Mouse (Mus musculus) mammary gland, adult 2 months (tissue): ENCODE measurements around the gene Hif3a. TPM values are rescaled to one million over a fixed set of nuclear protein-coding genes. Genes with fewer than 3 reads are reported as not detected.

Experiments used
- polyA plus RNA-seq: library from polyadenylated mRNA; depleted of rRNA; stranded (reverse); fragments of >200 nt; gene quantifications from 2 replicates; pipeline ENCODE4 v1.2.3, GENCODE M21; 2012; ENCODE audit warnings: low replicate concordance; rRNA removed

The Hif3a gene
- 0.55 and 0.66 TPM in 2 replicates for polyA plus RNA-seq

DNA sequence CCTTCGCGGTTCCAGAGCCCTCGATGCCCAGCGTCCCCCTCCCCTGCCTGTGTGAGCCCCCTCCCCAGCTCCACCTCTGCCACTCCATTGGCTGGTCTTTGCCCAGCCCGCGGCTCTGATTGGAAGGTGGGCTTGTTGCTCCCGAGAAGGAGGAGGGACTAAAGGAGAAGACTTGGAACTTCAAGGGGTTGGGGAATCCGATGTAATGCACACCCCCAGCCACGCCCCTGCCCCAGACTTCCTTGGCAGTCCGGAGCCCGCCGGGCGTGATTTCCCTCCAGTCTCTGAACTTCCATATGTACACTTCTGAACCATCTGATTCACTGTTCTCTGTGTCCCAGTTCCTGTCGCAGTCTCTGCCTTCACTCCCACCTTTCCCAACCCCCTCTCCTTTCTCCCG lies at the start of gene Hif3a:
Gene Hif3a, minus strand, starts transcription at position 39 of the 400 bp plus-strand sequence.

DNA sequence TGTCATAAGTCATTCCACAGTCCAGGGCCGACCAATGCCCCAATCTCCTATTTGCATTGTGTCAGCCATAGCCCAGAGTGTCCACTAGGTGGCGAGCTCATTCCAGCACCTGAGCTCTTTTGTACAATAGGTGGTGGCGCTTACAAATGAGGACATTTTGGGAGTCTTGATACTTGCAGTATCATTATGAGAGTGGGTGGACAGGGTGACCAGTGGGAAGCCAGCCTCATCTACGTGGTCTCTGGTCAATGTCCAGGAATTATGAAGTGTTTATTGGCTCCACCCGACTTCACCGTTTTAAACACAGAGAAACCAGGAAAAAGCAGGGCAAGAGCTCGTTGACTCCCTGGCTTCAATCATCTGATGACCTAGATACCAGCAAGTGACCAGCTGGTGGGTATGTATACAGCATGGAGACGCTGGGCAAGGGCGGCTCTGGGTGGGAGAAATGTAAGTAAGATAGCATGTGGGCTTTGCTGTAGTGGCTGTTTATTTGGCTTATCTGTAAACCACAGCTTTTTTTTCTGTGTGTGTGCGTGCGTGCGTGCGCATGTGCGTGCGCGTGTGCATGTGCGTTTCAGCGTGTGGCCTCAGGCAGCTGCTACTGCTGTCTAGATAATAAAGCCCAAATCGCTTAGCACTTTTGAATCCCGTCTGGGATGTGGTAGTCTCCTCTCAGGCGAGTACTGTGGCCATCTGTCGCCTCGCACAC lies 11.8 kb upstream of the Hif3a start, which contains the start of gene Psg16:
Gene Psg16, plus strand, starts transcription at position 137 of the 712 bp plus-strand sequence.

DNA sequence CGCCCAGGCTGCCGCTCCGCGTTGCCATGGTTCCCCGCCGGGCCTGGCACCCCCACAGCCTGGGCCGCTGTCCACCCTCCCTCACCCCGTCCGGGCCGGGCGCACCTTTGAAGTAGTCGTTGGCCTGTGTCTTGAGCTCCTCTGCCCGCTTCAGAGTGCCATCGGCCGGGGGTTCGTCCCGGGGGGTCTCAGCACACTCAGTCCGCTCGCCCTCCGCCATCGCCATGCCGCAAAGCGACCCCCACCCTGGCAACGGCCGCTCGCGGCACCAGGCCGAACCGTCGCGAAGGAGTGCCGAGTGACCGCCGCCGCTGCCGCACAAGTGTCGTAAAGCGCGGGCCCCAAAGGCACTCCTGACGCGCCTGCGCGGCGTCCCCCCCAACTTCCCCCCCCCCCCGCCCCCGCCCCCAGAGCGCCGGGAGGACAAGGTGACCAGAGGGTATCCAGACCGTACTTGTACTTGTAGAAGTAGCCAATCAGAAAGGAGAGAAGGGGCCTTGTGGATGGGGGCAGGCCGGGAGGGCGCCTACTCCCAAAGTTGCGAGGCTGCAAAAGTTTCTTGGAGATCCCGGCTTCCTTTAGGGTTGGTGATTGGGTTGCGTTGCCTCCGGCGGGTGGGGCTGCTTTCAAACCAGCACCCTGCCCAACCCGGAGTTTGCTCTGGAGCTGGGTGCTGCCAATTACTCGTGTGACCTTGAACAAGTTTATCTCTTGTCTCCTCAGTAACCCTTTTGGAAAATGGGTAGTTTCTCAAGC lies 34.5 kb downstream of the Hif3a start, which contains the start of gene Ppp5c:
Gene Ppp5c, minus strand, starts transcription at position 337 of the 756 bp plus-strand sequence.

DNA sequence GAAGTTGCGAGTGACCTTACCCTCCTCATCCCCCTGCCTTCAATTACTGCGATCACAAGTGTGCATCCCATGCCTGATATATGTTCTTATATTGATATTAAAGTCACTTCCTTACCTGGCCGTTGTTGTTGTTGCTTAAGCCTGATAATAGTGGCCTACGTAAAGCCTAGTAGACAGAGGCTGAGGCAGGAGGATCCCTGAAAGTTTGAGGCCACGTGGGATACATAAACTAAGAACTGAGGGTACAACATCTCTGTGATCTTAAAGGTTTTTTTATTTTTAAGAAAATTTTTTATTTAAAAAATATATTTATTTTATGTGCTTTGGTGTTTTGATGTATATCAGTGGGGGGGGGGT lies 69.8 kb downstream of the Hif3a start, which contains the start of gene Ccdc8:
Gene Ccdc8, plus strand, starts transcription at position 258 of the 357 bp plus-strand sequence.

DNA sequence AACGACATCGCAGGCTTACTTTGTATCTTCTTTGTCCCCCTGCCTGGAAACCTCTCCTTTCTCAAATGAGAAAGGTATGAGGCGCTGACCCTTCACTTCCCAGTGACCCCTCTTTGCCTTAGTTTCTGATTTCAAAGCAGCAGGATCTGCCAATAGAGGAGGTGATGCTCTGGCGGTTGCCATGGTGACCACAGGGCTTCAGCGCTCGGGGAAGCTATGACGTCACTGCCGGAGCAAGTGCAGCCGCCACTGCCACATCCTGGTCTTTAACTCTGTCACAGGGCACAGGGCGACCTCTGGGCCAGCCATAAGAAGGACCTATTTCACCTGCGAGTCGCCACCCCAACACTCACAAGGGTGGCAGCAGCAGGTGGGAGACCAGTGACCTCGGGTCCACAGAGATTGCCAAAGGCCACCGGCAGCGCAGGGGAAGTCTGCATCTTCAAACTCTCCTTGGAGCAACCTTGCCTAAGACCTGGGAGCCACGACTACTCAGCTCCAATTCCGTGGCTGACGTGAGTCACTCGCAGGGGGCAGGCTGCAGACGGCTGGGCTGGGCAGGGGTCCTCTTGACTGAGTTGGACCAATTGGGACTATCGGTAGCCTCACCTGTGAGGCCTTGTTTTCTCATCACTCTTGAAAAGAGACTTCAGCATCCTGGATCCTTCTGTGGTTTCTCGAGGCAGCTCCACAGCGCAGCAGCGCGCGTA lies 79.2 kb downstream of the Hif3a start, which contains the start of gene Gm42372:
Gene Gm42372, plus strand, starts transcription at position 228 of the 710 bp plus-strand sequence.

Other genes starting within 250 kb of the Hif3a start
- gene Strn4, start 246.5 kb downstream of the Hif3a start, polyA plus RNA-seq: 141 and 162 TPM in 2 replicates
- gene Fkrp, start 245.7 kb downstream of the Hif3a start, polyA plus RNA-seq: 33.1 and 43.1 TPM in 2 replicates
- 82.5 and 189 TPM in 2 replicates for gene Prkd2, start 219.5 kb downstream of the Hif3a start, polyA plus RNA-seq
- 7.8 and 31.1 TPM in 2 replicates for gene Dact3, start 187.1 kb downstream of the Hif3a start, polyA plus RNA-seq
- gene Gng8, start 170.6 kb downstream of the Hif3a start, polyA plus RNA-seq: 2.8 and 5.1 TPM in 2 replicates
- gene Ptgir, start 155.9 kb downstream of the Hif3a start, polyA plus RNA-seq: 13.2 and 18.8 TPM in 2 replicates
- gene Calm3, start 138.3 kb downstream of the Hif3a start, polyA plus RNA-seq: 244 and 340 TPM in 2 replicates
- 1.1 and 1.2 TPM in 2 replicates for gene Pnmal2, start 117.7 kb downstream of the Hif3a start, polyA plus RNA-seq
- gene Pnmal1, start 102.7 kb downstream of the Hif3a start, polyA plus RNA-seq: not detected in 2 replicates
- 0.14 and 0.25 TPM in 2 replicates for gene Gm42372, start 79.3 kb downstream of the Hif3a start, polyA plus RNA-seq
- gene Ccdc8, start 69.7 kb downstream of the Hif3a start, polyA plus RNA-seq: 2.2 TPM in 2 replicates
- 180 and 181 TPM in 2 replicates for gene Ppp5c, start 34.5 kb downstream of the Hif3a start, polyA plus RNA-seq
- not detected in 2 replicates for gene Psg16, start 11.6 kb upstream of the Hif3a start, polyA plus RNA-seq
- gene Ceacam3, start 87.9 kb upstream of the Hif3a start, polyA plus RNA-seq: not detected in 2 replicates
- not detected in 2 replicates for gene Psg29, start 141.1 kb upstream of the Hif3a start, polyA plus RNA-seq